ENCODE assay signal across 8 mouse cellular contexts in the genomic region with DNA sequence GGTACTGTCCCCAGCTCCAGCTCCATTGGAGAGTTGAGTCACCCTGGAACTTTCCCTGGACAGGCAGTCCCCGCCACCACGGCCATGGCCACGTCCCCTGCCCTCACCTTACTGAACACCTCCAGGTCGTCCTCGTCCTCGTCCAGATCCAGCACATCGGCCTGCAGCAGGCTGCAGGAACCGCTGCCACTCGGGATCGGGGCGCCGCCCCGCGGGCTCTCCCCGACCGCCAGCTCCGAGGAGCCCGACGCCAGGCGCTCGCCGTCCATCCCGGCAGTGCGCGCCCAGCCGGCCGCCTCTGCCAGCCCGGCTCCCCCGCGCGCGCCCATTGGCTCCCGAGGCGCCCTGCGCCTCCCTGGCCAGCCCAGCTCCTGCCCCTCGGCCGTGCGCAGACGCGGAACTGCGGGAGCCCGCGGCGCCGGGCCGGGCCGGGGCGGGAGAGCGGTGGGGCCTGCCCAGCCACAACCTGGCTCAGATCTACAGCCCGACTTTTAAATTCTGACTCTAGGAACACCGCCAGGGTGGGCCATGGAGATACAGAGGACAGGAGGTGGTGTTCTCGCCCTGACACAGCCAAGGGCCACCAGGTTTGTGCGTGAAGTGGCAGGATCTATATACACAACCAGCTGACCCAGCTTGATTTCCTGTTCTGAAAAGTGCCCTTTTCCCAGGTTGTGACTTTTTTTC. TPM values are rescaled to one million over a fixed set of nuclear protein-coding genes. Genes with fewer than 3 reads are reported as not detected.
A peak's percentile ranks its signal among the peaks of the same experiment; 100 is the strongest.
DNase-seq lines count a peak whose midpoint lies in the region; ATAC-seq lines count a peak whose summit lies in the region.

A gene (minus strand): TSS at position 300 of the 687 bp plus-strand sequence.

- no peaks in the 10 kb centered on the region for H3K27me3 ChIP-seq in intestine, embryonic 15.5 days (replicated peaks)
- H3K27me3 ChIP-seq in megakaryocyte, embryonic 14.5 days (replicated peaks) = no peaks in the 10 kb centered on the region

- H3K36me3 ChIP-seq in intestine, embryonic 15.5 days = no peaks in the 10 kb centered on the region
- no peaks in the 10 kb centered on the region for H3K36me3 ChIP-seq in megakaryocyte, embryonic 14.5 days (replicated peaks; ENCODE audit: low read length)

- peak within 1 kb of the TSS; percentile 74 for H3K9ac ChIP-seq in intestine, embryonic 15.5 days

- peak within 1 kb of the TSS; percentile 73 for H3K4me2 ChIP-seq in intestine, embryonic 15.5 days (replicated peaks)

- H3K9me3 ChIP-seq in intestine, embryonic 15.5 days = no peaks in the 10 kb centered on the region
- H3K9me3 ChIP-seq in megakaryocyte, embryonic 14.5 days = no peaks in the 10 kb centered on the region

- ATAC-seq in intestine, embryonic 15.5 days = peak; percentile 97
- no peak for ATAC-seq in erythroid progenitor cell, adult 5-6 weeks (replicated peaks; ENCODE audit: low FRiP score, poor library complexity, severe bottlenecking)

- no peaks in the 10 kb centered on the region for H3K4me1 ChIP-seq in intestine, embryonic 15.5 days (replicated peaks)
- H3K4me1 ChIP-seq in megakaryocyte, embryonic 14.5 days = peaks cover 20% of the 10 kb centered on the region; the same call in 1 of the 2 replicates

- intact Hi-C loops in gastrocnemius, postnatal 36 days (cut with DNase I) = no loop called here
- intact Hi-C loops in left cerebral cortex, postnatal 10 days (cut with DNase I) = no loop called here

- DNase-seq in adrenal gland, postnatal 10 days = peak; percentile 96
- DNase-seq in embryo, embryonic 10.5 days (ENCODE audit: low spot score) = peak; percentile 85
- peak; percentile 79 to 85 for DNase-seq in gastrocnemius, postnatal 36 days
- peak; percentile 74 to 93 for DNase-seq in left cerebral cortex, postnatal 10 days (ENCODE audit: extremely low spot score in 1 of 2, low spot score in 2 of 2)
- peak; percentile 89 to 90 for DNase-seq in right cerebral cortex, postnatal 10 days (ENCODE audit: low spot score in 2 of 2)

- 0% methylated on average over 53 of the region's 53 CpGs for WGBS in intestine, embryonic 15.5 days

- H3K27ac ChIP-seq in intestine, embryonic 15.5 days = peak within 1 kb of the TSS; percentile 86

- peak within 1 kb of the TSS; percentile 71 for H3K4me3 ChIP-seq in intestine, embryonic 15.5 days (replicated peaks)
- H3K4me3 ChIP-seq in megakaryocyte, embryonic 14.5 days (replicated peaks) = peak within 1 kb of the TSS; percentile 98

RNA-seq across cellular contexts. Expression of the gene that starts here (rescaled TPM):
- total RNA-seq in adrenal gland, postnatal 10 days (2021) = 10 to 100 TPM; 34.5 to 37.4 TPM
- total RNA-seq in gastrocnemius, postnatal 36 days (2021) = 1 to 10 TPM; 2.4 to 2.5 TPM
- 75.0 and 81.1 TPM in 2 replicates for polyA plus RNA-seq in intestine, embryonic 15.5 days (2015; fragmentation: Nextera tagmentation; extraction: Ambion mirVana)
- 10 to 100 TPM; 38.4 to 39.8 TPM for total RNA-seq in left cerebral cortex, postnatal 10 days (2021)
- polyA plus RNA-seq in megakaryocyte, embryonic 14.5 days (2012; ENCODE audit: insufficient read depth, low replicate concordance) = 3.0 TPM in 1 of 2 replicates, not detected in the other
- 2.2 and 5.0 TPM in 2 replicates for total RNA-seq in erythroid progenitor cell, adult 5-6 weeks (2015; ENCODE audit: low replicate concordance)
- 1.0 and 8.4 TPM in 2 replicates for total RNA-seq in erythroid progenitor cell, adult 5-6 weeks (2017; ENCODE audit: low replicate concordance)

Comparison
In these comparisons a context has a peak if more than half of its experiments do, and no peak if none do; other contexts are left out.
1. RNA of the gene that starts here (polyA plus RNA-seq): 75.0 to 81.1 TPM in intestine, embryonic 15.5 days; 3.0 TPM in megakaryocyte, embryonic 14.5 days; every median in the first group is over 10 times any median in the second.
2. Peak in every context shown above with its lines, with median percentiles within 50 percentile points of each other: DNase-seq.